Mouse (Mus musculus) 3T3-L1 (cell line): ENCODE measurements at regions not wholly inside any gene's neighbourhood (a gene's known extent, or its start where the extent isn't known, plus 50 kb on each side); places are given as distances from the start of the nearest gene placed in this dataset.

Experiments used
- DNase-seq: peaks from one replicate; pipeline ENCODE4 v3.0.0-alpha.2; 2015; ENCODE audit warnings: low read depth, low spot score

DNA sequence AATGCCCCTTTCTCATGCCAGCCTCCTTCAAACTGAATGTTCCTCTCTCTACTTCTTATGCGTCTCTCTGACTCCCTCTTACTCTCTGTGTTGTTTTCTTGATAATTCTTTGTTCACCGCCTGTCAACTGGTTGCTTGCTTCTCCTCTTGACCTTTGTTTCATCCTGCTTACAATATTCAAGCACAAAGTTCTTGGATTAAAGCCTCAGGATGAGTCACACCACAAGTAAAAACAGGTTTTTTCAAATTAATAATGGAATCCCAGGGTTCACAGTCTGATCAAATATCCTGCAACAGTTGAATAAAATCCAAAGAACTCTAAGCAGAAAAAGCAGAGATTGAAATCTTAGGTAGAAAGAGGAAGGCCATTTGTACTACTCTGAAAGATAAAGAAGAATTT lies 285.9 kb upstream of the Cxadr start:
- peak; percentile 7 for DNase-seq

DNA sequence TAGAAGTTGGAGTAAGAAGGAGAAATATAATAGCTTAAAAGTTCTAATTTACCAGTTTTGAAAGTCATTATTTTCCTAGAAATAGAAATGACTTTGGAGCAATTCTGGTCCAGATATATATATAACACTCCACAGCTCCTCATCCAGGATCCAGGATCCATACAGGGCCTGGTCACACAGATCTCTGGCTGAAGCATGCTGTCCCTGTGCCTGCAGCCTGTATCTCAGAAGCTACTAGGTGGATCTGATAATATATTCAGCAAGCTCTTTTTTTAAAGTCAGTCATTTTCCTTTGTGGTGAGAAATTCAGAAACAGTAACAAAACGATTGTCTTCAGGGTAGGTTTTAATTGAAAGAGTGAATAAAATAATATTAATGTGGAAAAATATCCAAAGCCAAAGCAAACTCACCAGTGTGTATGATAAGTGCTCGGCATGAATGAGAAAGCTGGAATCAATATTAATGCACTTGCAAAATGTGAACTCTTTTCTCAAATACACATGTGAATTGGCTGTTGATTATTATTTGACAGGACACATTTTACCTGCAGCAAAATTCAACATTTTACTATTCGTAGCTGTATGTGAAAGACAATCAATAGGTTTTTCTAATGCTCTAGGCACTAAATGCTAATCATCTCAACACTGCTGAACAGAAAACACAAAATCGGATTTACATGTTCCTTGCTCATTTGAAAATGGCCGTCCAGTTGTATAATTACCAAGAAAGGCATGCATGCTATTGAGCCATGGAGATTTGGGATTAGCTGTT lies 288.1 kb upstream of the Cxadr start:
- DNase-seq, result no peak

DNA sequence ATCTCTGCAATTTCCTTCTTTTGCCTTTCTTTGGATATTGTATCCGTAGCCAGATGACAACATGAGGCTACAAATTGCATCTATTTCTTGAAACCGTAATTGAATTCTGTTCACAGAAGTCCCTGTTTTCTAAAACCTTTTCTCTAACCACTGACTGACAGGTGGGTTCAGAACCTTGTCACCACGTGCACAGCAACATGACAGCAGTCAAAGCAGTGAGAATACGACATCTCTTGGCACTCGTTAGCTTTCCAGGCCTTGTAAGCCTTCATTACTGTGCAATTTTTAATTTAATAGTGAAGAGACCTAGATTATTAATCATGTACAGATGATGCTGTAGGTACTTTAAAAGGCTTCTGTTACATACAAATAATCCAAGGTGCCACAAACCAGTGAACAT lies 297.3 kb upstream of the Cxadr start:
- no peak for DNase-seq

DNA sequence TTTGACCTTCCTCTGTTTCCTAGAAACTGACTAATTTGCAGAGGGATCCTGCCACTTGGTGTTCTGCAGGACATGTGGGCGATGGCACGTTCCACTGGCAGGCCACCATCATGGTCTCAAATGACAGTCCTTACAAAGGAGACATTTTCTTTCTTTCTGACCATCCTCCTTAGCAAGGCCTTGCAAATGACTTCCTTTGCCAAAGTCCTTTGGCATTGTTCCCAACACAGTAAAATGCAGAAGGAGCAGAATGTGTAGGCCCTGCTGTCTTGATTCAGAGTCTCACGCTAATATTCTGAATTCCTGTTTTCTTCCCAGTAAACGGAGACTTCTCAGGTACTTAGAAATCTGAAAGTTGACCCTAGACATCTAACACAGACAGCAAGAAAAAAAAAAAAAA lies 308.3 kb upstream of the Cxadr start:
- DNase-seq, result peak; percentile 3

DNA sequence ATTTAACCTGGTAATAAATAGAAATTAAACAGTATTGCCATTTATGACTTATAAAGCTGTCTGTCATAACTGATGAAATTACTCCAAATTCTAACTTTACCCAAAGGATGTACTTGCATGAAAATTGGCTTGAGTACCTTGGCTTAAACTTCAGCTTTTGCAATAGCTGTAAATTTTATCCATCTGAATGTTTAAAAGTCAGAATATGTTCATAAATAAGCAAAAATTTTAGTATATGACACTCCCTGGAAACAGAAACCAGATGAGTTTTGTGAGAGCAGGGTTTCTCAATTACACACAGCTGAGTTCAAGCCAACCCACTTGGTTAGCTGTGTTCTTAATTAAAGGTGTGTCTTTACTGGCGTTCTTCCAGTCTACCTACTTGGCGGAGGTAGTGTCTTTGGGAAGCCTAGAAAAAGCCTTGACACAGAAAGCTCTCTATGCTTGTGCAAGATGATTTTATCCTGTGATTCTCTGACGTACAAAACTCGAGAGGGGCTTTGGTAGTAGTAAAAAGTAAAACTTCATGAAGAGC lies 311.4 kb upstream of the Cxadr start:
- no peak for DNase-seq

DNA sequence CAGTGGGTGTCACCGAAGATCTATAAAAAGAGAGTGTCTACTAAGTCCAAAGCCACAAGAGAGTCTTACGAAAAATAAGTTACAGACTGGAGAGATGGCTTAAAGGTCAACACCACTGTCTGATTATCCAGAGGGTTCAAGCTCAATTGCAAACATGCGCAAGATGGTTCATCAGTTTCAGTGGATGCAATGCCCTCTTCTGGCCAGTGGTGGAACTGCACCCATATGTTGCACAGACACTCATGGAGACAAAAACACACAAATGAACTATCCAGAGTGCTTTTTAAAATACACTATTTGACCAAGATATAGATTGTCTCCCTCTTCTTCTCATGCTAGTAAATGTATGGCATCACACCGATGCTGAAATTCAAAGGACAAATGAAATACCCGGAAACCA lies 312.1 kb upstream of the Cxadr start:
- DNase-seq, result peak; percentile 26

DNA sequence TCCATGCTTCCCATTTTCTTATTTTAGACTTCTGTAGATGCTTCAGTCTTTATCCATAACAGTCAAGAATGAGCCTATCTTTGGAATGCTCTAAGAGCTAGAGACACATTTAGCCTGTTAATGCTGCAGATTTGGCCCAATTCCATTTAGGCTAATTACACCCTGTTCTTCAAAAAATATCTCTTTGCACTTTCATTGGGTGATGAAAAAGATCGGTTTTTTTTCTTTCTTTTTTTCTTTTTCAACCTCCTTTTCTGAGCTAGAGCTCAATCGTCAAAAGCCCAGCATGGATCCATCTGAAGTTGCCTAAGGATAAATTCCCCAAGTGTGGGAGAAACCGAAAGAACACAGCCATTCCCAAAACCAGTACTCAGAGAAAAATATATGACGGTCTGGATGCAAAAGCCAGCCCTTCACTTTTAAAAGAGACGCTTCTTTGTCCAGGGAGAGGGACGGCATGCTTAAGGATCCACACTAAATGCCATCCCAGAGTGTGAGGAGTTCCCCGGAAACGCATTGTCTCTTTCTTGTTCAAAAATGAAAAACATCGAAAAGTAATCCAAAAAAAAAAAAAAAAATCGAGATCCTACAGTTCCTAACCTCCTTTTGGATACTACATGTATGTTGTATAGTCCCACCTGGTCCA lies 314.3 kb upstream of the Cxadr start:
- no peak for DNase-seq

DNA sequence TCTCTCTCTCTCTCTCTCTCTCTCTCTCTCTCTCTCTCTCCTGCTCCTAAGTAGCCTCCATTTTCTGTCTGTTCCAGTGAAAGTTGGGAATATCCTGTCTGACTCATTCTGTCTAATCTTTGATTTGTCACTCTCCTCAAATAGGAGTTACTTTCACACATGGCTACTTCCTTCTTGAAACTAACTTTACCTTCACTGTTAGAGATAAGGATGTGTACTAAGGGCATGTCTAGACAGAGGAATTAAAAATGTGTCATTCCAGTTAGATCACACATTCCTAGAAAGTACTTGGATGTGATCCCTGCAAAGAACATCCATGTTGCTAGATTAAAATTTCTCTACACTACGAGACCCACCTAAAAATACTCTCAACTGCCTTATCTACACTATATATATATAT lies 346.9 kb upstream of the Gm11146 start:
- DNase-seq, result no peak

DNA sequence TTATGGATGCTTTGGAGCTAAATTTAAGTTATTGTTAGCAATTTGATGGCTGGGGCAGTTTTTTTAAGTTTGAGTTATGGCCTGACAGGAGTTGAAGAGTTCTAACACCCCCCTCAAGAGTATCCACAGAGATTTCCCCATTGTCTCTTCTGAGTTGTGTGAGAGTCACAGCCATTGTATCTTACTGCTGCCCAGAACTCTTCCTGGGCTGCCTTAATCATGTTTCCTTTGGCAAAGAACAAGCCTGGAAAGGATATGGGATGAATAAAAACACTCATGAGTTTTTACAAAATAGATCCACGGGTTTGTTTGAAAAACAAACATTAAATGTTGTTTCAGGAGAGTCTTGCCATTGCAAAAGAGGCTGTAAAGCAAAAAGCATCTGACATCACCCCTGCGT lies 343.5 kb upstream of the Gm11146 start:
- no peak for DNase-seq

DNA sequence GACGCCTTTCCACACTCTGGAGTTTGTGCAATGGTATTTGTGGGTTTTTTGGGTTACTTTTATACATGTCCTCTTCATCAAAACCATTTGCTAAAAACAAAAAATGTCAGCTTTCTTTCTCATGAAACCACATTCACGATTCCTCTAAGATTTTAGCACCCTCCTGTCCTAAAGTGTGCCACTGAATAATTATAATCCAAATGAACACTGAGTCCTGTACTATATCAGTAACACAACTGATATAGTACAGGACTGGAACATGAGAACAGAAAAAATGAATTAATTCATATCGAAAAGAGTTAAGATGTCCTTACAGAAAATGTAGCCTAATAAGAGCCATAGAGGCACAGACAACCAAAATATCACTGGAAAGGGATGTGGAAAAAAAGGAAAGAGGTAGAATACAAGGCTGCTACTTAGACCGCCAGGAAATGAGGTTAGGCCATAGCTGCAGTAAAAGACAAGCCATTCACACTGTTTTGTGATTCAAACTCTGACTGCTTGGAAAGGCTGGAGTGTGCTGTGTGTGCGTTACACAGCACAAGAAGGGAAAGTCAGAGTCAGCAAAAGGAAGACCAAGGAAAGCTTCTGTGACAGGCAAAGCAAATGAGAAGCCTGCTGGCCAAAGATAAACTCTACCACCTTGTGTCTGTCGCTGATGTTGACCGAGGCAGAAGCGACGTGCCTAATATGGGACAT lies 329.3 kb upstream of the Gm11146 start:
- DNase-seq, result no peak

DNA sequence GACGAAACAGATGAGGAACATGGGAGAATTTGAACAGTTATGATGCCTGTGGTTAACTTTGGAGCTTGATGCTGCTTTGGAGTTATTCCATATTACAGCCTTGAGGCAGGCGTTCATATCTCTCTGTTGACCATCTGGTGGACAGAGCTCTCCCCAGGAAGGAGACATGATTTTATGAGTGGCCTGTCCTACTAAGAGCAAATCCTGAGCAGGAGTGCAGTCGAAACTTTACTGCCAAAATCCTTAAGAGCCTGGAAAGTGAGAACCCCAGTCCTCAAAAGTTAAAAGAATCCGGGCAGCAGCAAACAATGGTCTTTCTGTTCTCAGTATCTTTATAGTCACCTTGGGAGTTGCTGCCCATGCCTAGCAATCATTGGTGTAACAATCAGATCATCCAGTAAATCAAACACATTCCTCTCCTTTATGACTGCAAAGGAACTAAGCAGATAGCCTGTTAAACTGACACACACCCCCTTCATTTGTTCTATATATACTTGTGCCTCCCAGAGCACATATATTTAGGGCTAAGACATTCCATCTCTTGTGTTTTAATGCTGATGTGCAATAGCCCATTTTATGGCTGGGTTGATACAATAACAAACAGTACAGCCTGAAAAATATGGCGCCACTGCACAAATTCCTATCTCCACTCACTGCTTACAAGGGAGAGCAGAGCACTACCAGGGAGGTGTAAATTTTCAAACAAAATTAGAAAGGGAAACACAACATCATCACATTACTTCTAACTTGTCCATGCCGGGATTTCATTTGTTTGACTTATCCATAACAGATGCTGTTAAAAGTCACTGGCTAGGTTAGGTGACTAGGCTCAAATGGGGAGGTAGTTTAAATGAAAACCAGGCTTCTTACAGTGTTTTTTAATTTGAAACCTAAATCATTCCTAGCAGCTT lies 312.5 kb upstream of the Gm11146 start:
- DNase-seq, result no peak

DNA sequence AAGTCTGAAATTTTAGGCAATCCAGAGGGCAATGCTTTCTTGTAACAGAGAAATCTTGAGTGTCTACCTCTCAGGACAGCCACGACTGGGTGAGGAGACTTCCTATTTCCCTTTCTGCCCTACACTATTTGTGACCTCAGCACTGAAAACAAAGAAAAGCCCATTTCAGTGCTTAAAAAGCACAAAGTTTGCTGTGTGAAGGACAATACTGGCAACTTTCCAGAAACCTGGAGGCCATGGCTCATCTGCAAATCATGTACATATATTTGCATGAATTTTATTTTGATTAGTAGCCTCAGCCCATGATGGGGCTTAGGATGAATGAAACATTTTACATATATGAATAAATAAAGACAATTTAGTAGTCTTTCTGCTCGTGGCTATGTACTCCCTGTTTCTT lies 292.4 kb upstream of the Gm11146 start:
- DNase-seq, result no peak

DNA sequence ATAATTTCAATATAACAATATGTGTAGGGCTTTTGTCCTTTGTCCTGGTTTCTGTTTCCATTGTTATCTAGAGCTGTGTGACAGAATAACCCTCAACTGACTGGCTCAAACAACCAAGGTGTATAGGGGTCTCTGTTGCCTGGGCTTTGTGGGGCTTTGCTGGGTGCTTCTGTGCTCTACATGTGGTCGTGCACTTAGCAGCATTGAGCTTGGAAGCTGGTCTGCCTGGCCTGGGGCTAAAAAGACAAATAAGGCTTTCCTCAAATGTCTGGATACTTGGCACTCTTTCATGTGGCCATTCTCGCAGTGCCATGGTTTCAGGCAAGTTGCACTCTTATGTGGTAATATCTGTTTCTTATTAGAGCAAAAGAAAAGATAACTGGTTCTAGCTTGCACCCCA lies 291.8 kb upstream of the Gm11146 start:
- peak; percentile 29 for DNase-seq

DNA sequence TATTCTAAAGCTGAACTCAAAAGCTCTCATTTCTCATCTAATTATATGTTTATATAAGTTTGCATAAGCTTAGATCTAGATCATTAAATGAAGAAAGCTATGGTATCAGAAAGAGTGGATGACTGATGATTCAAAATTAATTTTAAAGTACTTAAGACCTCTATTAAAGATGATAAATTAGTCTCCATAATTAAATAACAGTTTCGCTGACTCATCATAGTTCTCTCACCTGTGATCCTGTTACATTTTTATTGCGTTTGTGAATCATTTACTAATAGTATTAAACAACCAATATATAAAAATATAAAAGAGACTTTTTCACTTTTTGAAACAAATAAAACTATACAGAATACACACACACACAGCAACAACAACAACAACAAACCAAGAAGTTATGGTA lies 290.8 kb upstream of the Gm11146 start:
- DNase-seq, result no peak

DNA sequence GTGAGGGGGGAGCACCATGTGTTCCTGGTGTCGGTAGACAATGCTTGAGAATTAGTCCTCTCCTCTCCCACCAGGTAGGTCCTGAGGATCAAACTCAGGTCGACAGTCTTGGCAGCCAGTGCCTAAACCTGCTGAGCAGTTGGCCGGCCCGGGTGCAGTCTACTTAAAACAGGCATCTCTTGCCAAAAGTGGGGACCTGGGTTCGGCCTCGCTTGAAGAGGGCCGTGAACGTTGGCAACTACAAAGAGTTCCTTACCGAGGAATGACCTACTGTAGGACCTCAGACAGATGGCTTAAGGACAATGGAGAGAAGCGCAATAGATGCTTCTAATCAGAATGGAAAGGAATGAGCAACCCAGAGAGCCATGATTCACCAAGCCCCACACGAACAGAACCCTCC lies 287.5 kb upstream of the Gm11146 start:
- no peak for DNase-seq

DNA sequence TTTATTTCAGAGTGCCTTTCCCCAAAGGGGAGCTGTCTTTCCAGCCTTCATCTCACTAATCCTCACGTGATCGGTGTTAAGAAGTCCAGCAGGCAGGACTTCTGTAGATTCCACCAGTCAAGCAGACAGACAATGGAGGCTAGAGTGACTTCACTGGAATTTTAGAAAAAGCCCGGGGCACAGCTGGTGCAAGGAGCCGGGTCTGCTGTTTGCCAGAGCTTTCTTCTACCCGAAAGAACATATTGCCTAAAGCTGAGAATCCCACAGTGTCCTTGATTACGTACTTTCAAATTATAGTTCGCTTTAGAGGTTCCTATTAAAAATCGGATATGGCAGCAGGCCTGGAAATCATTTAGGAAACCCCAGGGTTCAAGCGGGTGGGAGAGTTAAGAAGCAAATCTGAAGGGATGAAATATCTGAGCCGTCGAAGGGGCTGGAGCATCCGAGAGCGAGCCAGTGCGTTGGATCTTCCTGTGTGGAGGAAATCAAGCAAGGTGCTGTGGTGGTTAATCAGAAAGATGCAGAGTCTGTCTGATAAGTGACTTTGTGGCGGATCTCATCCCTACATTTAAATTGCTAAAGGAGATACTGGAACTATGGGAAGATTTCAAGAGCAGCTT lies 283.3 kb upstream of the Gm11146 start:
- DNase-seq, result no peak

DNA sequence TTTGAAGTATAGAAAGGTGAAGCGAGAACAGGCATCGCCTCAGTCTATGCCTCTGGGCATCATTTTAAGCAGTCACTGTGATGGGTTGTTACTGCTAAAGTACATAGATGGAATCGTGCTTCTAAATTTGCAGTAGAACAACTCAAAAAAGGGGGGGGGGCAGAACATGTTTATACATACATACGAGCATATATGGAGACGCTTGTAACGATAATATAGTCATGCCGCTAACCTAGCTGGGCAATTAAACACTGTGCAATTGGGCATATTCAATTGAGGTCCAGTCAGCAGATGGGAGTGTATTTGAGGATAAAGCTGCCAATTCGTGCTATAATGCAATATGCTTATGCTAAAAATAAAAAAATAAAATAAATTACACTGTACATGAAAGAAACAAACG lies 282.6 kb upstream of the Gm11146 start:
- no peak for DNase-seq

DNA sequence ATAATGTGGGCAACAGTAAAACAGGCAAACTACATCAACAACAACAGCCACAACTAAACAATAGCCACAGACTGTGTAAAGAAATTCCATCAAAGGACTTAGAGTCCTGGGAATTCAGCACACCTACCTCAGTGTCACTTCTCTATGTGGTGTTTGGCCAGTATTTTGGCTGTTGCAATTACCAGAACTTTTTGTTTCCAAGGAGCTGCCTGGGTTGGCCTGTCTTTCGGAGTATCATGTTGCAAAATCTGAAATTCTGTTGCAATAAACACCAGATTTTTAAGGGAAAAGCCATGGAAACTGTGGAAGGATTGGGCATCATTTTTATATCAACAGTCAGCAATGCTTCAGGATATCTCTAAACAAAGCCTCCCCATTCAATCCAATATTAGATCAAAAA lies 275.1 kb upstream of the Gm11146 start:
- no peak for DNase-seq

DNA sequence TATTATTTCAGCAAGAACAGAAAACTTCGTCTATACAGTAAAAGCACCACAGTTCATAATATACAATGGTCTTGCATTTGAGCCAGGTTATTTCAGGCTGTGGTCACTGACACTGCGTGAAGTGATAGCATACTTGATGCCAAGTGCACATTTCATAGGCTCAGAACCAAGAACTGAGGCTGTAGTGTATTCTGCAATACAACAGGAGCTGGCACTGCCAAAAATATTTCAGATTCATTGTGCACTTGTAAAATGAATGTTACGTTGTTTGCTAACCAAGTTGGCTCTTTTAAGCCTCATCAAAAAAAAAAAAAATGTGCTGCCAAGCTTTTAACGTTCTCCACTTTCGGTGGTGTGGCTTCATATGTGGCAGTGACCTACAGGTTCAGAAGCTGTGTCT lies 261.4 kb upstream of the Gm11146 start:
- no peak for DNase-seq

DNA sequence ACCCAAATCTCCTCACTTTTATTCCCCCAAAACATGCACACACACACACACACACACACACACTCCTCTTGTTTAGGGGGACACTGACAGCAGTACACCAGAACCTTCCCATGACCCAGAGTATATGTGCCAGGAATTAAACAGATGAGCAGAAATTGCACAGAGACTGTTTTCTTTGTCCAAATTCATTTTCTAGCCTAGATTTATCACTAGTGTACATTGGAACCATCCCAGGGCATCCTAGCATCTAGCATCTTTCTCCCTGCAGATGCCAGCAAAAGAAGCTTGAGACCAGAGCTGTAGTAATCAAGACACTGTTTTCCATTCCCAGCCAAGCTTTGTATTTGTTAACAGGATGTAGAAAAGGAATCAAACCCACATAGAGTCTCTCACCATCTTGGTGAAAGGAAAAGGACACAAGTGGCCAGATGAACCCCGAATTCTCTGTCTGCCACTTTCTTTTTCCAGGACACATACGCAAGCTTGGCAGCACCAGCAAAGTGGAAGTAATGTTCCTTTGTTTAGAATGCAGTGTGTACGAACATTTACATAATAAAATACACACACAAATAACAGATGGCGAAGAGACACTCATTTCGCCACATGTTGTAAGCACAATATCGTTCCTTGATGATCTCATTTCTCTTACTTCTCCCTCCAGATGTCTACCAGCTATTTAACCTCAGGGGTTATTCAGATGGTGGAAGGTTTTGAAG lies 250.3 kb upstream of the Gm11146 start:
- DNase-seq, result peak; percentile 5
